Mouse (Mus musculus): ENCODE data around the gene Rin2.

GRCm38 (mm10) chr2:145682924-145683323 lies 7.9 kb downstream of the Rin2 start:
- TF ChIP-seq CTCF (IDR thresholded peaks at IDR 0.05) (no peak), EP300 (IDR thresholded peaks at IDR 0.05) (no peak)

Measured in lung, postnatal 0 days (tissue).